Mouse (Mus musculus) heart, postnatal 0 days (tissue): ENCODE data around the gene Slc36a1. TPM values are rescaled to one million over a fixed set of nuclear protein-coding genes. Genes with fewer than 3 reads are reported as not detected.
A peak's percentile ranks its signal among the peaks of the same experiment; 100 is the strongest.

Experiments used
- ATAC-seq: fragments of 200-750 bp; cut with Nextera tagmentation; 2 replicates; pipeline ENCODE4 v1.8.0; 2017; ENCODE audit warnings: low read depth, moderate number of reproducible peaks, moderate library complexity; ENCODE audit not compliant: insufficient read depth
- DNase-seq: peaks from one replicate; pipeline ENCODE4 v3.0.0-alpha.2; 2016; ENCODE audit warnings: low spot score
- H3K27ac ChIP-seq: fragments of 300-500 bp; sonication (generic); 2 replicates; pipeline ENCODE4 v1.5.1; 2014; ENCODE audit warnings: low read depth, mild to moderate bottlenecking
- H3K27me3 ChIP-seq: fragments of 300-500 bp; sonication (generic); 2 replicates; pipeline ENCODE4 v1.6.1; 2014; ENCODE audit warnings: low read length, mixed read lengths; ENCODE audit not compliant: control insufficient read depth, insufficient read depth
- H3K36me3 ChIP-seq: fragments of 300-500 bp; sonication (generic); replicated peaks from 2 replicates; pipeline ENCODE4 v1.6.1; 2014; ENCODE audit warnings: low read length, mixed read lengths; ENCODE audit not compliant: control insufficient read depth, insufficient read depth
- H3K4me1 ChIP-seq: fragments of 300-500 bp; sonication (generic); 2 replicates; pipeline ENCODE4 v1.6.1; 2014; ENCODE audit warnings: antibody characterized with exemption; ENCODE audit not compliant: control insufficient read depth, insufficient read depth
- H3K4me2 ChIP-seq: fragments of 300-500 bp; sonication (generic); 2 replicates; pipeline ENCODE4 v1.6.1; 2014; ENCODE audit warnings: low read depth, mild to moderate bottlenecking, low read length, moderate library complexity
- H3K4me3 ChIP-seq: fragments of 300-500 bp; sonication (generic); 2 replicates; pipeline ENCODE4 v1.5.1; 2014; ENCODE audit warnings: low read depth, low read length
- H3K9ac ChIP-seq: fragments of 300-500 bp; sonication (generic); replicated peaks from 2 replicates; pipeline ENCODE4 v1.6.1; 2014; ENCODE audit warnings: low read depth, low read length, mixed read lengths
- H3K9me3 ChIP-seq: fragments of 300-500 bp; sonication (generic); replicated peaks from 2 replicates; pipeline ENCODE4 v1.6.1; 2016; ENCODE audit warnings: low read length; ENCODE audit not compliant: control insufficient read depth
- CTCF ChIP-seq: IDR thresholded peaks from 2 replicates; pipeline ENCODE4 v1.5.1; 2016; ENCODE audit warnings: antibody characterized with exemption, control low read depth, low read depth
- EP300 ChIP-seq: IDR thresholded peaks from 2 replicates; pipeline ENCODE4 v1.6.1; 2016; ENCODE audit warnings: antibody characterized with exemption, low read depth
- WGBS: fragments of 180-500 bp; shearing (Covaris S2); extraction: QIAGEN DNeasy Blood & Tissue Kit; methylation state at CpG from one replicate; pipeline ENCODE4 v1.1.7; 2014; 5-methylcytosine and 5-hydroxymethylcytosine counted together
- polyA plus RNA-seq: library from polyadenylated mRNA; unstranded; fragments of >200 nt; fragmentation: Nextera tagmentation; extraction: Ambion mirVana; gene quantifications from 2 replicates; pipeline ENCODE4 v1.2.1, GENCODE M21; 2015
- total RNA-seq: library from RNA; depleted of rRNA; stranded (reverse); fragments of >200 nt; gene quantifications from 2 replicates; pipeline ENCODE4 v1.2.3, GENCODE M21; 2014; ENCODE audit warnings: low replicate concordance; rRNA removed

Gene Slc36a1
- total RNA-seq (6.9 and 7.8 TPM in 2 replicates), polyA plus RNA-seq (0.71 and 1.00 TPM in 2 replicates)

DNA sequence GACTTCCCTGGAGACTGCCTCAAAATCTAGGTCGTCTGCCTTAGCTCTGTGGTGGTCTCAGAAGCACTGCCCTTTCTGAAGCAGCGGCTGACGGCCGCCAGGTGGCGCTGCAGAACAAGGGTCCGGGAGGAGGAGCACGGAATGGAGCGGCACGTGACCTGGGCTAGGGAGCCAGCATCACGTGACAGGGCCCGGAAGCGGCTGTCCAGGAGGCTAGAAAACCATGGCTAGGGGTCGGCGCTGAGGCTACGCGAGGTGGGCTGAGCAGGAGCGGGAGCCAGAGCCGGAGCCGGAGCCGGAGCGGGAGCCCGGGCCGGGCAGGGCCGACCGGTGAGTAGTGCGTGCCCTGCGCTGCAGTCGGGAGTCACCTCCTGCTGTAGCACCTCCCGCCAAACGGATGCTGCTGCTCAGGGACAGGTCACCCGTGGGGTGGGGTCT lies at the start of gene Slc36a1:
Gene Slc36a1, plus strand, starts transcription at position 192 of the 438 bp plus-strand sequence.
- DNase-seq (peak; percentile 87), ATAC-seq (peak; percentile 95)
- no peaks in the 10 kb centered on the region for H3K36me3 ChIP-seq
- H3K27ac ChIP-seq, result no peak within 1 kb of the TSS
- peaks cover 6% of the 10 kb centered on the region; the same call in 1 of the 2 replicates for H3K4me1 ChIP-seq
- TF ChIP-seq EP300, result no peak
- TF ChIP-seq CTCF, result peak; percentile 99
- H3K27me3 ChIP-seq, result no peaks in the 10 kb centered on the region
- peak within 1 kb of the TSS; percentile 91 for H3K4me2 ChIP-seq
- peak within 1 kb of the TSS; percentile 65 for H3K9ac ChIP-seq
- peak within 1 kb of the TSS; percentile 75 for H3K4me3 ChIP-seq
- no peaks in the 10 kb centered on the region for H3K9me3 ChIP-seq
- WGBS, result under 1% methylated on average over 31 of the region's 31 CpGs

DNA sequence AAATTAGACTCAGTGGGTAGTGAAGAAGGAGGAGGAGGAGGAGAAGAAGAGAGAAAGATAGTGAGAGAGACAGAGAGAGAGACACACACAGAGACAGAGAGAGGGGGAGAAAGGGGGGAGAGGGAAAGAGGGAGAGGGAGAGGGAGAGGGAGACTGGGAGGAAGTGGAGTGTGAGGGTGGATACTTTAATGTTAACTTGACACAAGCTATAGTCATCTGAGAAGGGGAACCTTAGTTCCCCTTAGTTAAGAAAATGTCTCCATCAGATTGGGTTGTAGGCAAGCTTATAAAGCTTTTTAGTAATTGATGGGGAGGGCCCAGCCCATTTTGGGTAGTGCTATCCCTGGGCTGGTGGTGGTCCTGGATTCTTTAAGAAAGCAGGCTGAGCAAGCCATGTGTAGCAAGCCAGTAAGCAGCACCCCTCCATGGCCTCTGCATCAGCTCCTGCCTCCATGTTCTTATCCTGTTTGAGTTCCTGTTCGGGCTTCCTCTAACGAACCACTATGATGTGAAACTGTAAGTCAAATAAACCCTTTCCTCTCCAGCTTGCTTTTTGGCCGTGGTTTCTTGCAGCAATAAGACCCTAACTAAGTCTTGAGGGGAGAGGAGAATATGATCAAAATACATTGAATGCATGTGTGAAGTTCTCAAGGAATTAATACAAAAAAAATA lies 49.6 kb upstream of the Slc36a1 start:
- Histone ChIP-seq H3K9me3 (no peaks in the 10 kb centered on the region), H3K4me3 (no peak overlapping the region), H3K4me2 (no peak overlapping the region), H3K9ac (no peak overlapping the region), H3K27ac (no peak overlapping the region), H3K27me3 (no peaks in the 10 kb centered on the region), H3K36me3 (no peaks in the 10 kb centered on the region), H3K4me1 (no peaks in the 10 kb centered on the region)
- no peak for ATAC-seq
- no peak for DNase-seq
- no peak for TF ChIP-seq CTCF
- WGBS, result 29% methylated on average over 3 of the region's 3 CpGs

DNA sequence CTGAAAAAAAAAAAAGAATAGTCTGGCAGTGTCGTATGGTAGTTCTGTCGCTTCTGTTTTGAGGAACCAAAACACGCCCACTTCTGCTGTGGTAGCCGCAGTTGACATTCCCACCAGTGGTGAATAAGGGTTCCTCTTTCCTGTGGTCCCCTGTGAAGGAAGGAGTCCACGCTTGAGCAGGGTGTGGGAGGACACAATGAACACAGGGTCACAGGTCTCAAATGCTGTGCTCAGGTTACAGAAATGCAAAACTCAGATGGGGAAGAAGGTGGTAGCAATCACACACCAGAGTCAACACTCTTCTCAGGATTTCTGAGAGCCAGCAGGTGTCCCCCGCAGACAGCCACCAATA lies 49.1 kb upstream of the Slc36a1 start:
- WGBS, result 68% methylated on average over 6 of the region's 6 CpGs
- no peaks in the 10 kb centered on the region for H3K4me1 ChIP-seq
- DNase-seq, result no peak

DNA sequence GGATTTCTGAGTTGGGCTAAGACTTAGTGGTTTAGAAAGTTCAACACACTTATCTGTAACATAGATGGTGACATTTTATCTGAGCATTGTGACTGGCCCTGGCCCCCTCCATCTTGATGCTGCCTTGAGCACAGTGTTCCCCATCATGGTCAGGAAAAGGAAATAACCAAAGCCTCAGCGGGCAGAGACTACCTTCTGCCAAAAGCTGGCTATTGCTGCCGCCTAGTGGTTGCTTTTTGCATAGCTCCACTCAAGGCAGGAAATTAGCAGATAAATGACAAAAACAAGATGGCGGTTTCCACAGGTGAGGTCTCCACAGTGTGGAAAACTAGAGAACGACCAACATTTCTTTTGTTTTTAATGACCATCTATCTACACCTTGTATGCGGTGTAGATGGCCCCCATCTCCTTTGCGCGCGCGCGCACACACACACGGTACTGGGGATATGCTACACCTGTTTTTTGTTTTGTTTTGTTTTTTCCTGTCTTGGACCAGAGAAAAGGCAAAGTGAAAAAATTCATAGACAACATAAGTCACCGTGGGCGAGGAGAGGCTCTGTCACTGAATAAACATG lies 45.3 kb upstream of the Slc36a1 start:
- Histone ChIP-seq H3K9ac (no peak overlapping the region), H3K27ac (no peak overlapping the region), H3K4me1 (no peaks in the 10 kb centered on the region), H3K9me3 (no peaks in the 10 kb centered on the region), H3K36me3 (no peaks in the 10 kb centered on the region), H3K27me3 (no peaks in the 10 kb centered on the region), H3K4me3 (no peak overlapping the region), H3K4me2 (no peak overlapping the region)
- WGBS, result 47% methylated on average over 13 of the region's 13 CpGs
- DNase-seq (peak; percentile 69), ATAC-seq (peak; percentile 50)
- TF ChIP-seq EP300 (no peak), CTCF (peak; percentile 94)

More for the DNA sequence above, 49.1 kb upstream of the Slc36a1 start:
- Histone ChIP-seq H3K4me3 (no peak overlapping the region), H3K27me3 (no peaks in the 10 kb centered on the region), H3K9ac (no peak overlapping the region), H3K27ac (no peak overlapping the region), H3K4me2 (no peak overlapping the region), H3K9me3 (no peaks in the 10 kb centered on the region), H3K36me3 (no peaks in the 10 kb centered on the region)
- ATAC-seq, result no peak
- TF ChIP-seq CTCF (no peak), EP300 (no peak)

DNA sequence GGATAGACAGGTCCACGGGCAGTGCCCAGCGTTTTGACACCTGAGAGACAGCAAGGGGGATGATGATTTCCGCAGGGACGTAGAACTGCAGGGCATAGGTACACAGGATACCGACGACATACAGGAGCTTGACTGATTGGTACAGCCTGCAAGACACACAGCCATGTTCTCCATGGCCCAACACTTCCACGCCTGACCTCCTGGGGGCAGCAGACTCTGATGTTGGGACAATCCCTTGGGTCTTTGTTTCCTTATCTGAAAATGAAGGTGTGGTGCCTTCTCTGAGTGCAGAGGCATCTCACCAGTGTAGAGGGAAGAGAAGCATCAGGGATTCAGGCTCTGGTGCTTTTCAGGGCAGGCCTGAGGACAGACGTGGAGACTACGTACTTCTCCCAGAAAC lies 41.5 kb upstream of the Slc36a1 start:
- H3K9me3 ChIP-seq, result no peaks in the 10 kb centered on the region
- WGBS, result 45% methylated on average over 9 of the region's 9 CpGs
- H3K36me3 ChIP-seq, result no peaks in the 10 kb centered on the region
- DNase-seq (no peak), ATAC-seq (no peak; the same call in 1 of the 2 replicates)
- H3K4me1 ChIP-seq, result no peaks in the 10 kb centered on the region
- no peaks in the 10 kb centered on the region for H3K27me3 ChIP-seq
- no peak overlapping the region for H3K27ac ChIP-seq
- TF ChIP-seq EP300 (no peak), CTCF (peak; percentile 62)
- no peak overlapping the region for H3K4me3 ChIP-seq
- H3K9ac ChIP-seq, result no peak overlapping the region
- H3K4me2 ChIP-seq, result no peak overlapping the region
